Mouse (Mus musculus) c-Kit-positive CD71-positive TER-119-negative erythroid progenitor cells, embryonic 14.5 days (primary cell): ENCODE results near the gene Rnaseh2b.

ENCODE experiments used
- DNase-seq: peaks from one replicate; pipeline ENCODE4 v3.0.0-alpha.2; 2013; ENCODE audit warnings: low read depth

Rnaseh2b gene

GRCm38 (mm10) chr14:62322581-62323344 is 30.4 kb downstream of the Rnaseh2b start:
- no peak for DNase-seq

GRCm38 (mm10) chr14:62323457-62323856 is 31.1 kb downstream of the Rnaseh2b start:
- DNase-seq, result no peak

GRCm38 (mm10) chr14:62324943-62325342 is 32.6 kb downstream of the Rnaseh2b start:
- DNase-seq, result no peak

DNA sequence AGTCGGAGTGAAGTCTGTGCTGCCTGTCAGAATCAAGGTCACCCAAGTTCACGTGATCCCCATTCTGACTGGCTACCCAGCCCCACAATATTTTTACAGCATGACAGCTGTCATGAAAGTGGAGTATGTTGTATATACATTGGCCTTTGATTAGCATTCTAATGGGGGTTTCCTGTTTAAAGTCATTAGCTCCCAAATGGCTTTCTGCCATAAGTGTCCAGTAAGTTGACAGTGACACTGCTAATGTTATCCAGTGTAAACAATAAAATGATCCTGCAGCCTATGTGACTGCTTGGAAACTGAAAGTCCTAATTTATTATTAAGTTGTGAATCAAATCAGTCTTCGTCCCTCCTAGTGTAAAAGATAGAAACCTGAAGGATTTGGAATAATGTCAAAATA is 33.6 kb downstream of the Rnaseh2b start:
- DNase-seq, result no peak

DNA sequence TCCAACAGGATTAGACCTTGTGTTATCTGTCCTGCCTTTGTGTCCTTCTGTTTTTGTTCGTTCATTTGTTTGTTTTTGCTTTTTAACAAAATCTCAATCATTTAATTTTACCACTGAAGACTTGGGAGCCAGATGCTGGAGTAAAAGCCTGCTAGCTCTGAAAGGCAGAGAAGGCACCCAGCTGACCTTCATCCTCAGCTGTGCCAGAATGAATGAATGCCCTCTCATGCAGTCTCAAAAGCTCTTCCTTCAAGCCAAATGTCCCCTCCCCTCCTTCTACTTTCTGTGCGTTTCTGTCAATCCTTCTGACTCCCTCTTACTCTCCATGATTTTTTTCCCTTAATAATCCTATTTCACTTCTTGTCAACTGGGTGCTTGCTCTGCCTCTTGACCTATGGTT is 34.8 kb downstream of the Rnaseh2b start:
- no peak for DNase-seq

GRCm38 (mm10) chr14:62328606-62329005 is 36.2 kb downstream of the Rnaseh2b start:
- no peak for DNase-seq

GRCm38 (mm10) chr14:62329631-62330030 is 37.2 kb downstream of the Rnaseh2b start:
- no peak for DNase-seq

GRCm38 (mm10) chr14:62331457-62331856 is 39.1 kb downstream of the Rnaseh2b start:
- DNase-seq, result no peak

GRCm38 (mm10) chr14:62331866-62332619 is 39.7 kb downstream of the Rnaseh2b start:
- peak; percentile 74 for DNase-seq

GRCm38 (mm10) chr14:62333909-62334687 is 41.7 kb downstream of the Rnaseh2b start:
- DNase-seq, result no peak

DNA sequence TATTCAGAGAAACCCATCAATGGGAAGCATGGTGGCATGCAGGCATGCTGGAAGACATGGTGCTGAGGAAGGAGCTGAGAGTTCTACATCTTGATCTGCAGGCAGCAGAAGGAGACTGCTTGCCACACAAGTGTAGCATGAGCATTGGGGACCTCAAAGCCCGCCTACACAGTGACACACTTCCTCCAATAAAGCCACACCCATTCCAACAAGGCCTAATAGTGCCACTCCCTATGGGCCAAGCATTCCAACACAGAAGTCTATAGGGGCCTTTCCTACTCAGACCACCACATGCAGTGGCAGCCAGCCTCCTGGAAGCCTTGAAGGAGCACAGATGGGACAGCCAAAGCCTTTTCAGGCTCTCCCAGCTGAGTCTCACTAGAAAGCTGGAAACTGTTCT is 46.8 kb downstream of the Rnaseh2b start:
- DNase-seq, result no peak

GRCm38 (mm10) chr14:62341887-62342642 is 49.7 kb downstream of the Rnaseh2b start:
- no peak for DNase-seq

DNA sequence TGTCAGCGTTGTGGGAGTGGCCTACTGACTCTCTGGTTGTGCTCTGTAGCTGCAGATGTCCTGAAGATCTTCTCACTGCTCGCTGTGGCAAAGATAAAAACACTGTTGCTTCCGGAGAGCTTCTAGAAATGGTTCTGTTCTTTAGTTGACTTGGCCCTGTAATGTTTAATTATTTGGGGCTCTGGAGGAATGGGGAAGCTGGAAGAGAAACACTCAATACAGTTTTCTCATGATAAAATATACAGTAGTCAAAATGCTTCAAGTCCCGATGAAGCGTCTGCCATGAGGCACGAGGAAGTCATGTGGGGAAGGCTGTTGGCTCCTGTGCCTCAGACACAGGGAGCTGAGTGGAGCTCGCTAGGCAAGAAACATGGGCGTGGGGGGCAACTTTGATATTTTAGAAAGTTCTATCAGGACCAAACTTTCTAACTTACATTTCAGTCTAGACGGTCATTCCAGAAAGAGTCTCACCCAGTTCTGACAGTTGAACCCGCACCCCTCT is 50.3 kb downstream of the Rnaseh2b start:
- DNase-seq, result peak; percentile 65

- DNase-seq, result no peak
Measured at GRCm38 (mm10) chr14:62346570-62346969, 54.2 kb downstream of the Rnaseh2b start.

- DNase-seq, result no peak
Measured at GRCm38 (mm10) chr14:62347103-62347502, 54.7 kb downstream of the Rnaseh2b start.

DNA sequence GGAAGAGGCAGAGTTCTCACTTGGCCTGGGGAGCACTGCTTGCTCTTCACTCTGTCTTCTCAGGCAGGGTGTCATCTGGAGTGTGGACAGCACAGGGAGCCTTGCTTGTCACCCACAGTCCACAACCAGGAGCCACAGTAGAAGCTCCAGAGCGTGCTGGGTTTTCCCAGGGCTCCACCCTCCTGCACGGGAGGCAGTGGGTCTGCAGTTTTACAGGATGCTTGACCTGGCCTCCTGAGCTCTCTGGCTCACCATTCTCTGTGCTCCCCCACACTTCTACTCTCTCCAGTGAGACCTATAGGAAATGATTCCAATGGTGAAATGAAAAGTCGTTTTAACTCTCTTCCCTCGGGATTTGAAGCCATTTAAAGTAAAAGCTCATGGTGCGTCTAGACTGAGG is 57.4 kb downstream of the Rnaseh2b start:
- DNase-seq, result no peak

DNA sequence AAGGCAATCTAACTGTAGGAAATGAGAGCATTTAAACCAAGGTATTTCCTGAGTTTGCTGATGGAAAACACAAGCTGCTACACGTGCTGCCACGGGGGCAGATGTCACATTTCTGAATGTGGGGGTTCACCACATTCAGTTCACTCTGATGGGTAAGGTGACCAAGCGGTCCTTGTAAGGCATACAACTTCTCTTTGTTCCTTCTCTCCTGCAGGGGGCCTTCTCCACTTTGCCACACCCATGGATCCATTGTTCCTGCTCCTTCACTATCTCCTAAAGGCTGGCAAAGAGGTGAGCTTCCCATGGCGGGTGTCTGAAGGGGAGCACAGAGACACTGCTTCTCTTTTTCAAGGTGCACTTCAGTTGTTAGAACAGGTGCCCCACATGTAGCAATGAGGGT is 57.8 kb downstream of the Rnaseh2b start:
- DNase-seq, result no peak

- no peak for DNase-seq
Measured at GRCm38 (mm10) chr14:62350890-62351289, 58.5 kb downstream of the Rnaseh2b start.

DNA sequence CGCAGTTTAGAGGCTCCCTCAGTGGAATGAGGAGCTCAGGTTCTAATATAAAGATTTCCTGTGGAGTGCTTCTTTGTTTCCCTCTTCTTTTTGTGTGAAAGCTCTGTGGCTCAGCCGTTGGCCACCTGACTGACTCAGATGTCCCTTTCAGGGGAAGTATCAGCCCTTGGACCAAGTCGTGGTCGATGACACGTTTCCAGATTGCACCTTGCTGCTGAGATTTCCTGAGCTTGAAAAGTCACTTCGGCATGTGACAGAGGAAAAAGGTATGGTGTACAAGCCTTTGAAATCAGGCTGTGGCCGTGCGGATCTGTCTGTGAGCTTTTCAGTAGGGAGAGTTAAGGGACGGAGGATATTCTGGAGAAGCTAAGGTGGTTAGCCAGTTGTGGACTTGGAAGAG is 61.0 kb downstream of the Rnaseh2b start:
- DNase-seq, result no peak

DNA sequence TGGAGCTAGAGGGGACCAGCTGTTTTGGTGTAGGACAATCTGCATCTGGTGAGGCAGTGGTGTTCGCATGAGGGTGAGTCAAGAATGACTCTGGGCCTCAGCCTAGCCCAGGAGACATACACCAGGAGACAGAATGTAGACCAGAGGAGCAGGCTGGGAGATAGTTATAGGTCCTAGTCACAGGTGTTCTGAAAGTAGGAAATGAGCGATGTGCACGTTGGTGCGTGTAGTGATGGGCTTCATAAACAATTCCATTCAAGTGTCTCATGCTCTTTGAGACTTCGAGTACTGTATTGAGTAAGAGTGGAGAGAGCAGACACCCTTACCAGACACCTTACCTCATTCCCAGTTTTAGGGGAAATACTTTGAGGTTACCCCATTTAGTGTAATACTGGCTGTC is 61.4 kb downstream of the Rnaseh2b start:
- no peak for DNase-seq

DNA sequence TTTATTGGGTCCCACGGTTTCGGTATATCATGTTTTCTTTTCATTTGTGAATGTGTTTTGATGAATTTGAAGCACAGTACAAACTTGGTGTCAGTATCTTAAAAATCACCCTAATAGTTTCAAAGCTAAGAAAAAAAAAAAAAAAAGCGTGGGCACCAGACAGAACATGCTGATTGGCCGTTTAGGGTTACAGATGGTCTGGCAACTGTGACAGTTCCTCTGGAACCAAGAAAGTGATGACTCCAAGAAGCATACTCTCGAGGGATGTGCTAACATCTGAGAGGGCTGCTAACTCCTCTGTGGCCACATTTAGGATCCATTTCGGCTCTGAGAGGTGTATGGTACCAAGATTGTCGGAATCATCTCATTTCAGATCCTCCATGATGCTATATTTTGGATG is 62.8 kb downstream of the Rnaseh2b start:
- no peak for DNase-seq
